ENCODE assay signal across 8 mouse cellular contexts in genomic region chr5:12541268-12541667, GRCm38 (mm10).
DNase-seq lines count a peak whose midpoint lies in the region; ATAC-seq lines count a peak whose summit lies in the region.
"Had no signal": no experiment of that assay in that cellular context is flagged by ENCODE, and none has a peak within 500 bp of the region (broad histone marks: within the 10 kb centered on the region; RNA-seq: fewer than 3 reads in every experiment).

No protein-coding gene starts in this region.

- no peak overlapping the region for H3K9ac ChIP-seq in hindbrain, embryonic 13.5 days

- no peaks in the 10 kb centered on the region for H3K27me3 ChIP-seq in hindbrain, embryonic 13.5 days
- H3K27me3 ChIP-seq in hindbrain, embryonic 10.5 days (ENCODE audit: insufficient read depth, poor library complexity, severe bottlenecking), result no peaks in the 10 kb centered on the region

- no peaks in the 10 kb centered on the region for H3K9me3 ChIP-seq in hindbrain, embryonic 13.5 days
- H3K9me3 ChIP-seq in hindbrain, embryonic 10.5 days, result no peaks in the 10 kb centered on the region

- no peaks in the 10 kb centered on the region for H3K4me1 ChIP-seq in hindbrain, embryonic 13.5 days (replicated peaks)
- H3K4me1 ChIP-seq in hindbrain, embryonic 10.5 days (replicated peaks), result no peaks in the 10 kb centered on the region

- DNase-seq in hindbrain, embryonic 10.5 days (ENCODE audit: low spot score), result no peak
- peak; percentile 11 for DNase-seq in ovary, postnatal 14 days (ENCODE audit: low spot score)
- no peak for DNase-seq in ovary, postnatal 36 days (ENCODE audit: low spot score)
- DNase-seq in fibroblast of lung, adult 2 months (ENCODE audit: low read depth), result peak; percentile 26
- peak; percentile 48 for DNase-seq in telencephalon, adult 2 months (ENCODE audit: low read depth, low spot score)
- DNase-seq: gastrocnemius, postnatal 14 days had no signal

- no peak overlapping the region for H3K4me2 ChIP-seq in hindbrain, embryonic 13.5 days

- no peak overlapping the region for H3K4me3 ChIP-seq in hindbrain, embryonic 13.5 days
- H3K4me3 ChIP-seq in hindbrain, embryonic 10.5 days, result no peak overlapping the region

- no peak overlapping the region for H3K27ac ChIP-seq in hindbrain, embryonic 13.5 days
- no peak overlapping the region for H3K27ac ChIP-seq in hindbrain, embryonic 10.5 days

- H3K36me3 ChIP-seq in hindbrain, embryonic 13.5 days, result no peaks in the 10 kb centered on the region
- no peaks in the 10 kb centered on the region for H3K36me3 ChIP-seq in hindbrain, embryonic 10.5 days

- WGBS in hindbrain, embryonic 13.5 days, result 38% methylated on average over 2 of the region's 2 CpGs
- WGBS in hindbrain, embryonic 10.5 days, result 38% methylated on average over 2 of the region's 2 CpGs

- ATAC-seq in hindbrain, embryonic 13.5 days (ENCODE audit: low FRiP score), result 0 out of 2 replicates have a peak, but pooled peaks have one; percentile 36
- ATAC-seq in activated CD4-positive, CD25-positive, alpha-beta regulatory T cell, adult 4 months, result no peak

Comparison
In these comparisons a context has a peak if more than half of its experiments do, and no peak if none do; other contexts are left out.
1. DNase-seq: peak in ovary, postnatal 14 days (single experiment), fibroblast of lung, adult 2 months (single experiment) and telencephalon, adult 2 months (single experiment); none in hindbrain, embryonic 10.5 days (single experiment) and ovary, postnatal 36 days (single experiment).